Comparison of ENCODE assay signal across 8 mouse cellular contexts in the genomic region with DNA sequence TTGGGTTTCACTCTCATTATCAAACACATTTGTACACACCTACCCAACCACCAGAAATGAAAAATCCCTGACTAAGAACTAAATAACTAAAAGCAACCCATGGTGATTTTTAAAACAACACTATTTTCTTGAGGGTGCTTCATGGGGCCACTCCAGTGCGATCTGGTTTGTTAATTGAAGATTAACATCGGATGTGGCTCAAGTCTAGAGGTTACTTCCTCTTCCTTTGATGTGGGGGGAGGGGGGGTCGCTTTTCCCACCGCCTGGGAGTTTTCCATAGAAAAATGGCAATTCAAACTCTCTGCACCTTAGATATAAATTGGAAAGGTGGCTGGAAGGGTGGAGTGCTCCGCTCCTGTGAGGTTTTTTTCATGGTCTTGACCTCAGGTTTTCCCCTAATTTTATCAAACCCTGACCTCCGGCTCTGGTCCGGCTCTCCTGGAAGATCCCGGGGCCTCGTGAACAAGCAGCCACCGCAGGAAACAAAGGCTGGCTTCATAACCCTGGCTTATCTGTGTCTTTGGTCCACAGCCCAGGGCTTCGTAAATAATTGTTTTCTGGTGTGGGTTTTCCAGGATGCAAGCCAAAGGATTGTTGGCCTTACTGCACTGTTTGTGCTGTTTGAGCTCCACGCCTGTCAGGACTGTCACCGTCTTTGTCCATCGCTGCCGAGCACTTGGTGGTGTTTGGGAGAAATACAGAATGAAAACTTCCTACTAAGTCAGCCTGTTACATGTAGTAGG. TPM values are rescaled to one million over a fixed set of nuclear protein-coding genes. Genes with fewer than 3 reads are reported as not detected.
DNase-seq lines count a peak whose midpoint lies in the region; ATAC-seq and TF ChIP-seq lines count a peak whose summit lies in the region.

No protein-coding gene starts in this region.

- ATAC-seq in forebrain, embryonic 12.5 days (ENCODE audit: low FRiP score) = no peak
- ATAC-seq in forebrain, embryonic 15.5 days (replicated peaks) = no peak
- peak; percentile 25; the same call in 1 of the 2 replicates for ATAC-seq in lung, embryonic 14.5 days (ENCODE audit: insufficient read depth)

- no peaks in the 10 kb centered on the region for H3K36me3 ChIP-seq in forebrain, embryonic 12.5 days (replicated peaks)
- H3K36me3 ChIP-seq in forebrain, embryonic 15.5 days = no peaks in the 10 kb centered on the region
- H3K36me3 ChIP-seq in lung, embryonic 14.5 days (ENCODE audit: insufficient read depth) = no peaks in the 10 kb centered on the region

- H3K27ac ChIP-seq in forebrain, embryonic 12.5 days = peak overlapping the region; percentile 53
- no peak overlapping the region for H3K27ac ChIP-seq in forebrain, embryonic 15.5 days (replicated peaks)
- peak overlapping the region; percentile 48 for H3K27ac ChIP-seq in lung, embryonic 14.5 days (ENCODE audit: low read depth)

- DNase-seq in adrenal gland, postnatal 10 days = peak; percentile 57
- DNase-seq in heart, adult 11 months = peak; percentile 97
- DNase-seq in kidney, adult 11 months = peak; percentile 55
- DNase-seq in lung, embryonic 14.5 days = peak; percentile 84
- peak; percentile 48 for DNase-seq in yolk sac, embryonic 10.5 days (ENCODE audit: low spot score)
- DNase-seq in thymus, postnatal 4 days = no peak

- no peak overlapping the region for H3K4me2 ChIP-seq in forebrain, embryonic 12.5 days
- no peak overlapping the region for H3K4me2 ChIP-seq in forebrain, embryonic 15.5 days (replicated peaks)
- peak overlapping the region; percentile 24; the same call in 1 of the 2 replicates for H3K4me2 ChIP-seq in lung, embryonic 14.5 days

- no peak for TF ChIP-seq CTCF in lung, embryonic 14.5 days (IDR thresholded peaks at IDR 0.05; ENCODE audit: low read depth)

- no peak overlapping the region for H3K9ac ChIP-seq in forebrain, embryonic 12.5 days
- H3K9ac ChIP-seq in forebrain, embryonic 15.5 days (replicated peaks) = no peak overlapping the region
- no peak overlapping the region for H3K9ac ChIP-seq in lung, embryonic 14.5 days

- peaks cover 47% of the 10 kb centered on the region for H3K4me1 ChIP-seq in forebrain, embryonic 12.5 days
- peaks cover 23% of the 10 kb centered on the region for H3K4me1 ChIP-seq in forebrain, embryonic 15.5 days
- peaks cover 22% of the 10 kb centered on the region for H3K4me1 ChIP-seq in lung, embryonic 14.5 days (ENCODE audit: insufficient read depth)

- H3K4me3 ChIP-seq in forebrain, embryonic 12.5 days (replicated peaks) = no peak overlapping the region
- no peak overlapping the region for H3K4me3 ChIP-seq in forebrain, embryonic 15.5 days
- no peak overlapping the region for H3K4me3 ChIP-seq in lung, embryonic 14.5 days (ENCODE audit: low read depth, low read length)

- peaks cover 14% of the 10 kb centered on the region for H3K27me3 ChIP-seq in forebrain, embryonic 12.5 days
- H3K27me3 ChIP-seq in forebrain, embryonic 15.5 days = peaks cover 10% of the 10 kb centered on the region; the same call in 1 of the 2 replicates
- no peaks in the 10 kb centered on the region for H3K27me3 ChIP-seq in lung, embryonic 14.5 days (ENCODE audit: insufficient read depth, low read length)

- WGBS in forebrain, embryonic 12.5 days = 15% methylated on average over 15 of the region's 15 CpGs
- WGBS in forebrain, embryonic 15.5 days = 16% methylated on average over 15 of the region's 15 CpGs
- WGBS in lung, embryonic 14.5 days = 10% methylated on average over 15 of the region's 15 CpGs

- no peaks in the 10 kb centered on the region for H3K9me3 ChIP-seq in forebrain, embryonic 12.5 days
- H3K9me3 ChIP-seq in forebrain, embryonic 15.5 days = no peaks in the 10 kb centered on the region
- H3K9me3 ChIP-seq in lung, embryonic 14.5 days (ENCODE audit: low read depth, low read length) = no peaks in the 10 kb centered on the region

RNA-seq across cellular contexts. Expression of gene Pygo1, which starts 44.2 kb away (rescaled TPM):
- 12.5 TPM in 2 replicates for polyA plus RNA-seq in forebrain, embryonic 12.5 days (2016; fragmentation: Nextera tagmentation; extraction: Ambion mirVana)
- 14.8 and 15.4 TPM in 2 replicates for polyA plus RNA-seq in forebrain, embryonic 15.5 days (2015; fragmentation: Nextera tagmentation; extraction: Ambion mirVana)
- 1 to 10 TPM; 3.5 to 5.0 TPM for total RNA-seq in adrenal gland, postnatal 10 days (2021)
- 6.0 and 7.0 TPM in 2 replicates for polyA plus RNA-seq in lung, embryonic 14.5 days (2014; fragmentation: Nextera tagmentation; extraction: Ambion mirVana)
